Mouse (Mus musculus): ENCODE measurements at regions not wholly inside any gene's neighbourhood (a gene's known extent, or its start where the extent isn't known, plus 50 kb on each side); places are given as distances from the start of the nearest gene placed in this dataset.
"Not testable (repeated sequence)": the region's sequence is repeated elsewhere in the genome, so short reads cannot be mapped to it uniquely, and the experiment has no call there.

- in situ Hi-C loops (cut with MseI, MboI), result no loop called here
These were observed 62.9 kb upstream of the Bet1 start for GRCm38 (mm10) chr6:4149663-4150062.

GRCm38 (mm10) chr6:4158293-4158692 lies 71.5 kb upstream of the Bet1 start:
- in situ Hi-C loops (cut with MseI, MboI), result no loop called here

DNA sequence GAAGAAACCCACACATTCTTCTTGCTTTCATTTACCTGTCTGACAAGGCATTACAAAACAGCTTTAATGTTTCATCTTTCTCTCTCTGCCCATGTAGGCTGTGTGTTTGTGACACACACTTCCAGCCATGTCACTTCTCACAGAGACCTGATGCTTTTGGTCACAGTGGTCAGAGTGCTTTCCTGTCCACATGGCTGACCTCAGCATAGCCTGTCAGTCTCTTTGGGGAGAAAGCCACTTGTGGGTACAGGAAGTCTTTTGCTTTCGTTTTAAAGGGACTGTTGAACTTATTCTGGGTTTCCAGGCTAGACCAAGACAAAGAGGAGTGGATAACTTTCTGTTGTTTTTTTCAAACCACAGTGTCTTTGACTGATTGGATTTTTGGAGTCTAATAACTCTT lies 77.0 kb upstream of the Bet1 start:
- in situ Hi-C loops (cut with MseI, MboI), result no loop called here

GRCm38 (mm10) chr6:4167112-4167511 lies 80.3 kb upstream of the Bet1 start:
- in situ Hi-C loops (cut with MseI, MboI), result no loop called here

DNA sequence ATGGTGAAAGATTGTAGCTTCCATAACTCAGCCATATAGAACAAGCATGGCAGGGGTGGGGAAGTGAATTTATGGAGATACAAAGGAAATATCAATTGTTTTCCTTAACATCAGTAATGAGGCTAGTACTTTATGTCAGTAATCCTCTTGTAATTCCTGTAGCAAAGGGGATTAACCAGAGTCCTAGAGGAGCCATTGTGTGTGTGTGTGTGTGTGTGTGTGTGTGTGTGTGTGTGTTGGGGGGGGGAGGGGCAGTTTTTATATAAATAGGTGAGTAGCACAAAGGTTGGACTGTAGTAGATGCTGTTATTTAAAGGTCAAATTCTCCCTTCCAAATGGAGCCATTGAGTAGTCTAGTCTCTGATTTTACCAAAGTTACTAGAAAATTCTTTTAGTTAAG lies 81.0 kb upstream of the Bet1 start:
- in situ Hi-C loops (cut with MseI, MboI), result no loop called here

- in situ Hi-C loops (cut with MseI, MboI), result no loop called here
These were observed 84.8 kb upstream of the Bet1 start for GRCm38 (mm10) chr6:4171561-4171960.

- in situ Hi-C loops (cut with MseI, MboI), result no loop called here
These were observed 100.9 kb upstream of the Bet1 start for GRCm38 (mm10) chr6:4187683-4188082.

DNA sequence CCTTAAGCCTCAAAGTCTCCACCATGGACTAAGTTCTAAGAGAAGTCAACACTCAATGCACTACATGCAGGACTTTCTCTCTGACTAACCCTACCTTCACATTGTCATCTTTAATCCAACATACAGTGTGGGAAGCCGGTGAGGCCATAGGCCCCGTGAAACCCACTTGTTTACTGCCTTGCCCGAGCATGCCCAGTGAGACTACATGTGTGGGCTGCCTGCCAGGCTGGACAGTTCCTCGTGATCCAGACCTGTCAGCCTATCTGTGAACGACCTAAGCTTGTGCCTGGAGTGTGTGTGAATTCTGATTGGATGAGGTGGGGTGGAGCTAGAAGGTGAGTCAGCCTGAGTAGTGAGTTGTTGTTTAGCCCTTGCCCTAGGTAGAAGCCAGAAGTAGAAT lies 104.2 kb upstream of the Bet1 start:
- in situ Hi-C loops (cut with MseI, MboI), result not testable (repeated sequence)

DNA sequence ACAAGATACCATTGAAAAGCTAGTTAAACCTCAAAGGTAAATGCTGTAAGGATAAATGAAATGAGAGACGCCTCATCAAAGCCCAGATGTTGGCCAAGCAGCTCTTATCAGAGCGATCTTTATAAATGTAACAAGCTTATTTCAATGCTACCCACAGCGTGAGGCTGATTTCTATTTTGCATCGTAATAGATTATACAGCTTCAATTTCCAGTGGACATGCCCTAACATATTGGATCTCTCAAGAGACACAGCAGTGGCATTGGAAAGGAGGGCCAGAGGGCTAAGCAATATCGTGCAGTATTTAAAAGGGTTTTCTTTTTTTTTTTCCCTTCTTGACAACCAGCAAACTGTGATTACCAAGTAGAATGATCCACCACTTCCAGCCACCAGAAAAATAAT lies 106.5 kb upstream of the Bet1 start:
- in situ Hi-C loops (cut with MseI, MboI), result no loop called here

- in situ Hi-C loops (cut with MseI, MboI), result no loop called here
These were observed 114.4 kb upstream of the Bet1 start for GRCm38 (mm10) chr6:4201176-4201575.

DNA sequence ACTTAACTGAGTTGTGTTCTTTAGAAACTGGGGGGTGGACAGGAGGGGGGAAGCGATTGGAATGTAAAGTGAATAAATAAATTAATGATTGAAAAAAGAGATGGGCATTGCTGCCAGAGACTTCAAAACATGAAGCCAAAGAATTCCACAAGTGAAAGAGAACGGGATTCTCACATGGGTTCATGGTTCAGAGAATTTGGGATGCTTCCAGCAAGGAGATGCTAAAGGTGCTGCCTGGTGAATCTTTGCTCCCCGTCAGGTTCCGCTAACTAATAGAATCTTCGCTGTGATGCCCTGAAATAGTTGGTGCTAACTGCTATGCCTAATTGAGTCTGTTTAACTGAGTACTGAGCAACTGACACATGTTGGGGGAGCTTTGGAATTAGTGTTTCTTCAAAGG lies 118.9 kb upstream of the Bet1 start:
- in situ Hi-C loops (cut with MseI, MboI), result no loop called here

DNA sequence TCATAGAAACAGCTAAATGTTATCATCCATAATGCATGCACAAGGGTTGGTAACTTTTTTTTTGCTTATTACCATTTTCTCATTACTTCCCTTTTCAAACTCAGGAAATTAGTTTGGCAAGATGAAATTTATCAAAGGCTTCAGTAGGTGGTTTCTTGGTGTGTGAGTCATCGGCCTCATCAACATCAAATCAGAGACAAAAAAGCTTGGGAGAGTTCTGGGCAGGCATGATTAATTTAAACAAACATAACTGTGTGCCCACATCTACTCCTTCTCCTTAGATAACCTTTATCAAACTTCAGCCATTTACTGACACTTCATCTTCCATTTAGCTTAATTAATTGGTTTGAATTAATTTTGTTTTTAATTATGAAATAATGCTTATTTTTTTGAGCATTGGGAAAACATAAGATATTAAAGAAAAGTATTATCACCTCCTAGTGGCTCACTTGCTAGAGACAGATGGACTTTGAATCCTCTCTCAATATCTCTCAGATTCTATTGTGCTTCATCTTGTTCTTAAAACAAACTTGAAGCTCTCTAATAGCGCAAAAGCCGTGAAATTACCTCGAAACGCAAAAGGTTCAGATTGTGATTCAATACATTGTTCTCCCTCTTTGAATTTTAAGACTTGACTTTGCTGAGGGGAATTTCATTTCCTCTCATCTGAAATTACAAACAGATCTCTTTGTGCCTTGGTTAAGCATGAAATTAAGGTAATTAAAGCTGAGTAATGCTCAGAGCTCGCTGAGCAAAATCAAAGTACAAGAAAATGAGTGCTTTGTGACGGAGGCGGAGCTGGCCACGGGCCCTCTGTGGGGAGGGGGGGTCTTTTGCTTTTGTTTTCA lies 158.7 kb upstream of the Bet1 start:
- in situ Hi-C loops (cut with MseI, MboI), result no loop called here

DNA sequence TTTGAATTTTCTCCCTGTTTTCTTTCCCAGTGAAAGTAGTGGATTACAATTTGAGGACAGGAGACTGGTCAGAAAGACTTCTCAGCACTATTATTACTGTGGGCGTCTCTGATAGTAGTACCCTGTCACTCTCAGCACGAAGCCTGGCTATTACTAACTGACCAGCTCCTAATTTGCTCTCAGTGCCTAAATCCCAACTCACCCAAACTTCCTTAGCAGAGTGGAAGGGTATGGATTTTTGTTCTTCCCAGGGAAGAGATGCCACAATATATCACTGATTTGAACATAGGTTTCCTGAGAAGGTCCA lies 159.3 kb upstream of the Bet1 start:
- in situ Hi-C loops (cut with MseI, MboI), result no loop called here

- in situ Hi-C loops (cut with MseI, MboI), result no loop called here
These were observed 189.8 kb upstream of the Bet1 start for GRCm38 (mm10) chr6:4276607-4277006.

GRCm38 (mm10) chr6:4277245-4277890 lies 190.6 kb upstream of the Bet1 start:
- in situ Hi-C loops (cut with MseI, MboI), result no loop called here

GRCm38 (mm10) chr6:4291380-4291779 lies 204.6 kb upstream of the Bet1 start:
- in situ Hi-C loops (cut with MseI, MboI), result no loop called here

DNA sequence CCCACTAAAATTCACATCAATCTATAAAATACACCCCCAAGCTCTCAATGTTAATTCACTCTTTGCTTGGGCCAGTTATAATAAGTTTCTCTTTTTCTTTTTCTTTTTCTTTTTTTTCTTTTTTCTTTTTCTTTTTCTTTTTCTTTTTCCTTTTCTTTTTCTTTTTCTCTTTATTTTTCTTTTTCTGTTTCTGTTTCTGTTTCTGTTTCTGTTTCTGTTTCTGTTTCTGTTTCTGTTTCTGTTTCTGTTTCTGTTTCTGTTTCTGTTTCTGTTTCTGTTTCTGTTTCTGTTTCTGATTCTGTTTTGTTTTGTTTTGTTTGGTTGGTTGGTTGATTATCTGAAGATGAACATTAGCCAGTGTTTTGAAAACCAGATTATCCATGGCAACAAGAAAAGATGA lies 201.2 kb upstream of the Col1a2 start:
- in situ Hi-C loops (cut with MseI, MboI), result not testable (repeated sequence)

DNA sequence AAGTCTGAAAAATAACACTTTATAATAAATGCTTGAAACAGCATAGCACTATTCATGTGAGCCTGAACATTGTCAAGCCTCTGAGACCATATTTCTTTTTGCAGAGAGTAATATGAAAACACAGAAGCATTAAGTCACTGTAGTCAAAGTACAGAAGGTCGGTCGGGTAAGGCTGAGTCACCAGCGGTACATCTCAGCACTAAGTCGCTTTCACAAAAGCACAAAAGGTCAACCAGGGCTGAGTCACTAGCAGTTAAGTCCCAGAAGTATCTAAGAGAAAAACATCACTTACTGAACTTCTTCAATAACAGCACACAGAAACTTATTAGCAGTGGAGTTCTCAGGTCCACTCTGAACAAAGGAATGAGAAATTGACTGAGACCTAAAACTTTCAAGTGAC lies 154.7 kb upstream of the Col1a2 start:
- in situ Hi-C loops (cut with MseI, MboI), result no loop called here

- in situ Hi-C loops (cut with MseI, MboI), result no loop called here
These were observed 142.4 kb upstream of the Col1a2 start for GRCm38 (mm10) chr6:4362220-4362619.

- in situ Hi-C loops (cut with MseI, MboI), result no loop called here
These were observed 129.1 kb upstream of the Col1a2 start for GRCm38 (mm10) chr6:4375465-4376037.

GRCm38 (mm10) chr6:4396808-4397207 lies 107.8 kb upstream of the Col1a2 start:
- in situ Hi-C loops (cut with MseI, MboI), result no loop called here

DNA sequence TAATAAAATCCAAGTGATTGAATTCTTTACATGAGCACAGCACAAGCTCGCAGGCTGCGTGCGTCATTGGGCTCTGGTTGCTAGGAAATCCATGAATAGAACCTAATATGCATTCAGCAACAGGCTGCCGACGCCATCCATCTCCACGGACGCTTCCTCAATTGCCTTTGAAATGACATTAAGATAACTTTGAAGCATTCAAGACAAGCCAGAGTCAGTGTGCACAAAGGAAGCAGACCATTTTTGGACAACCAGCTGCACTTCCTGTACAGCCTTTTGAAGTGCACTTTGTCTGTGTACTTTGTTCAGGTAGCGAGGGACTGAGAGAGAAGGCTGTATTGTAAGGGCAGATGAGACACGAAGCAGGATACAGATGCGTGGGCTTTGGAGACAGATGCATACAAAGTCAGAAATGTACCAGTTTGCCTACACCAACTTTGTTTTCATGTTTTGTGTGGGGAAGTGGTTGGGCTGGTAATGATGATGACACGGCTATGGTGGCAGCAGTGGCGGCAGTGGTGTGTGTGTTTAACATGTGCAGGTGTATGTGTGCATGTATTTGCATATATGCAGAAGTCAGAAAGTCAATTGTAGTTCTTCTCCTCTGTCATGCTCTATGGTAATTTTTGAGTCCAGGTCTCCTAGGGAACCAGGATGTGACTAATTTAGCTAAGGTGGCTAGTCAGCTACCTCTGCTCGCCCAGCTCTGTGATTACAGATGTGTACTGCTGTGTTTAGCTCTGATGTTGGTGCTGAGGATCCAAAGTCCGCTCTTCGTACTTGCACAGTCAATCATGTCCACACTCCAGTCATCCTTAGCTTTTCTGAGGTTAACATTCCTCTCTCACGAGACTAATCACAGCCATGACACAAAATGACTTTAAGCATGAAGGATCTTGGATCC lies 106.7 kb upstream of the Col1a2 start:
- in situ Hi-C loops (cut with MseI, MboI), result no loop called here
